ENCODE assay signal across 27 mouse cellular contexts in genomic region chr14:13790446-13790845, GRCm38 (mm10).
"Had no signal": no experiment of that assay in that cellular context is flagged by ENCODE, and none has a peak within 500 bp of the region (broad histone marks: within the 10 kb centered on the region; RNA-seq: fewer than 3 reads in every experiment).

No protein-coding gene starts in this region.

- H3K27me3 ChIP-seq: embryonic facial prominence, embryonic 12.5 days; embryonic facial prominence, embryonic 13.5 days; embryonic facial prominence, embryonic 15.5 days; forebrain, embryonic 12.5 days; forebrain, embryonic 13.5 days; forebrain, embryonic 15.5 days had no signal

- DNase-seq: cerebellum, adult 9-10 months; cerebellum, adult 9-11 months; cerebellum, postnatal 10 days; cerebellum, postnatal 14 days; cerebellum, postnatal 25 days; cerebellum, postnatal 36 days; embryo, embryonic 11 days; forebrain, postnatal 0 days; gastrocnemius, adult 2 months; gastrocnemius, postnatal 10 days; gastrocnemius, postnatal 14 days; gastrocnemius, postnatal 25 days; gastrocnemius, postnatal 36 days; heart, adult 11 months; heart, adult 18-20 months; heart, adult 2 months had no signal

- H3K4me3 ChIP-seq: embryonic facial prominence, embryonic 10.5 days; embryonic facial prominence, embryonic 12.5 days; embryonic facial prominence, embryonic 13.5 days; embryonic facial prominence, embryonic 15.5 days; erythroblast, embryonic 14.5 days; forebrain, embryonic 10.5 days; forebrain, embryonic 12.5 days; forebrain, embryonic 13.5 days; forebrain, embryonic 15.5 days; gastrocnemius, adult 2 months; heart, adult 2 months had no signal

- H3K36me3 ChIP-seq: embryonic facial prominence, embryonic 10.5 days; embryonic facial prominence, embryonic 12.5 days; embryonic facial prominence, embryonic 13.5 days; embryonic facial prominence, embryonic 15.5 days; forebrain, embryonic 10.5 days; forebrain, embryonic 12.5 days; forebrain, embryonic 15.5 days had no signal

- H3K27ac ChIP-seq: embryonic facial prominence, embryonic 10.5 days; embryonic facial prominence, embryonic 12.5 days; embryonic facial prominence, embryonic 13.5 days; embryonic facial prominence, embryonic 15.5 days; forebrain, embryonic 10.5 days; forebrain, embryonic 12.5 days; forebrain, embryonic 13.5 days; forebrain, embryonic 15.5 days; gastrocnemius, adult 2 months; heart, adult 2 months had no signal

- H3K4me1 ChIP-seq: embryonic facial prominence, embryonic 10.5 days; embryonic facial prominence, embryonic 12.5 days; embryonic facial prominence, embryonic 13.5 days; embryonic facial prominence, embryonic 15.5 days; forebrain, embryonic 10.5 days; forebrain, embryonic 12.5 days; forebrain, embryonic 13.5 days; forebrain, embryonic 15.5 days had no signal

- H3K9ac ChIP-seq: embryonic facial prominence, embryonic 12.5 days; embryonic facial prominence, embryonic 13.5 days; embryonic facial prominence, embryonic 15.5 days; forebrain, embryonic 12.5 days; forebrain, embryonic 13.5 days; forebrain, embryonic 15.5 days; forebrain, postnatal 0 days had no signal

- ATAC-seq: forebrain, embryonic 13.5 days; forebrain, embryonic 14.5 days; forebrain, embryonic 15.5 days; forebrain, embryonic 16.5 days; forebrain, postnatal 0 days had no signal

- H3K9me3 ChIP-seq: embryonic facial prominence, embryonic 10.5 days; embryonic facial prominence, embryonic 12.5 days; embryonic facial prominence, embryonic 13.5 days; embryonic facial prominence, embryonic 15.5 days; forebrain, embryonic 10.5 days; forebrain, embryonic 12.5 days; forebrain, embryonic 13.5 days; forebrain, embryonic 15.5 days had no signal

- H3K4me2 ChIP-seq: embryonic facial prominence, embryonic 12.5 days; embryonic facial prominence, embryonic 13.5 days; embryonic facial prominence, embryonic 15.5 days; forebrain, embryonic 12.5 days; forebrain, embryonic 13.5 days; forebrain, embryonic 15.5 days had no signal
